Mouse (Mus musculus) limb, embryonic 10.5 days (tissue): Measurements from ENCODE around the gene Il31ra. TPM values are rescaled to one million over a fixed set of nuclear protein-coding genes. Genes with fewer than 3 reads are reported as not detected.

Experiments
- DNase-seq: peaks from one replicate; pipeline ENCODE4 v3.0.0-alpha.2; 2017; ENCODE audit warnings: low spot score
- H3K27ac ChIP-seq: fragments of 300-500 bp; sonication (generic); 2 replicates; pipeline ENCODE4 v1.5.1; 2016; ENCODE audit warnings: mild to moderate bottlenecking
- H3K27me3 ChIP-seq: fragments of 300-500 bp; sonication (generic); 2 replicates; pipeline ENCODE4 v1.6.1; 2016; ENCODE audit warnings: low read depth, mild to moderate bottlenecking; ENCODE audit not compliant: poor library complexity, severe bottlenecking
- H3K36me3 ChIP-seq: fragments of 300-500 bp; sonication (generic); 2 replicates; pipeline ENCODE4 v1.6.1; 2016; ENCODE audit warnings: mild to moderate bottlenecking, moderate library complexity
- H3K4me1 ChIP-seq: fragments of 300-500 bp; sonication (generic); 2 replicates; pipeline ENCODE4 v1.6.1; 2016
- H3K4me3 ChIP-seq: fragments of 300-500 bp; sonication (generic); 2 replicates; pipeline ENCODE4 v1.5.1; 2016; ENCODE audit warnings: mild to moderate bottlenecking, moderate library complexity
- H3K9me3 ChIP-seq: fragments of 300-500 bp; sonication (generic); replicated peaks from 2 replicates; pipeline ENCODE4 v1.6.1; 2016; ENCODE audit warnings: mild to moderate bottlenecking
- WGBS: fragments of 180-500 bp; shearing (Covaris S2); methylation state at CpG from one replicate; pipeline ENCODE4 v1.1.7; 2016; 5-methylcytosine and 5-hydroxymethylcytosine counted together
- polyA plus RNA-seq: library from polyadenylated mRNA; unstranded; fragments of >200 nt; fragmentation: Nextera tagmentation; extraction: Ambion mirVana; gene quantifications from 2 replicates; pipeline ENCODE4 v1.2.1, GENCODE M21; 2016

The Il31ra gene
- polyA plus RNA-seq, 1 experiment from 2014 or later, result 0.14 TPM

DNA sequence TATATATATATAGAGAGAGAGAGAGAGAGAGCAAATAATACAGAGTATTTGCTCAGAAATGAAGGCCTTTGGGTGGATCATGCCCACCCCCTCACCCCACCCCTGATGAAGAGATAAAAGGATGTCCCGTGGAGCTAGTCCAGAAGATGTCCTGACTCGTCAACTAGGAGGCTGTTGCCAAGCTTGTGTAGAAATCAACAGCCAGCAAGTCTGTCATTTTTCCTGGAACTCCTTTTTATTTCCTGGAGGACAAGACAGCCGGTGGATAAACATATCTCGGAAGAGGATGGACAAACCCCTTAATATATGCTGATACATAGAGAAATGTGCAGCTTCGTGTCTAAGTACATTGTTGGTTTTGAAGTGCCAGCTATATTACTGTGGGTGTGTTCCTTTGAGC lies 81.3 kb downstream of the Il31ra start:
- Histone ChIP-seq H3K27ac (no peak overlapping the region), H3K9me3 (peaks cover 1% of the 10 kb centered on the region; the same call in 1 of the 2 replicates), H3K4me1 (no peaks in the 10 kb centered on the region), H3K4me3 (no peak overlapping the region), H3K27me3 (no peaks in the 10 kb centered on the region), H3K36me3 (peaks cover 1% of the 10 kb centered on the region; the same call in 1 of the 2 replicates)
- WGBS, result 91% methylated on average over 5 of the region's 5 CpGs
- no peak for DNase-seq

DNA sequence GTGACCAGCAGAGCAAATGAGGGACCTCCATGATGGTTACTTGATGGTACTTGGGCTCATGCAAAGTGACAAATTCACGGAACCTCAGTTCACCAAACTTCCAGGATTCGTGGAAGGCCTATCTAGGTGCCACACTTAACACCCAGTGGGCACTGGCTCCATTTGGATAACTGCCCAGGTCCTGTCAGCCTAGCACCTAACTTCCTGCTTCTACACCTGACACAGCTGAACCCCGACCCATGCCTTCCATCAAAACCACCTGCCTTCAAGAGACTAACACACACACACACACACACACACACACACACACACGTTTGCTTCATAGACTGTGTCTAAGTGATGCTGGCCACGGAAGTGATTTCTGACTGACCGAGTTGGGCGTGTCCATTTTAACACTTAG lies 82.3 kb downstream of the Il31ra start:
- H3K4me3 ChIP-seq, result no peak overlapping the region
- DNase-seq, result no peak
- H3K27ac ChIP-seq, result no peak overlapping the region
- no peaks in the 10 kb centered on the region for H3K27me3 ChIP-seq
- no peaks in the 10 kb centered on the region for H3K4me1 ChIP-seq
- 95% methylated on average over 7 of the region's 7 CpGs for WGBS
- H3K36me3 ChIP-seq, result peaks cover 9% of the 10 kb centered on the region
- no peaks in the 10 kb centered on the region for H3K9me3 ChIP-seq

DNA sequence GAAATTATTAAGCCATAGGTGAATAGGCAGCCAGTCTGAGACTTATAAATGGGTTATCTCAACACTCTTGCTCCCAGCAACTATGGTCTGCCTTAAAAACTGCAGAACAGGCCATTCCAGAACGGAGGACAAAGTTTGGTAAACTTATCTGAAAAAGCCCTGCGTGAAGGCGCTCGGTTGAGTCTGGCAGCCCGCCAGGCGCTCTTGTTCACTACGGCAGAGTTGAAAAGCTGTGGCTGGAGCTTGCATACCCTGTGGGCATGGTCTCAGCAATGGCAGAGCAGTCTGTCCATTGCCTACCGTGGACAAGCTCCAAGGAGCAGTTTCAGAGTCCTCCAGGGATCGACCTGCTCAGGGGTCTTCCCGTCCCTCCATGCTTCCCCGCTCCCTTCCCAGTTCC lies 82.9 kb downstream of the Il31ra start:
- Histone ChIP-seq H3K4me3 (no peak overlapping the region), H3K9me3 (no peaks in the 10 kb centered on the region), H3K4me1 (no peaks in the 10 kb centered on the region), H3K27ac (no peak overlapping the region), H3K36me3 (peaks cover 11% of the 10 kb centered on the region), H3K27me3 (no peaks in the 10 kb centered on the region)
- WGBS, result 93% methylated on average over 11 of the region's 11 CpGs
- no peak for DNase-seq

DNA sequence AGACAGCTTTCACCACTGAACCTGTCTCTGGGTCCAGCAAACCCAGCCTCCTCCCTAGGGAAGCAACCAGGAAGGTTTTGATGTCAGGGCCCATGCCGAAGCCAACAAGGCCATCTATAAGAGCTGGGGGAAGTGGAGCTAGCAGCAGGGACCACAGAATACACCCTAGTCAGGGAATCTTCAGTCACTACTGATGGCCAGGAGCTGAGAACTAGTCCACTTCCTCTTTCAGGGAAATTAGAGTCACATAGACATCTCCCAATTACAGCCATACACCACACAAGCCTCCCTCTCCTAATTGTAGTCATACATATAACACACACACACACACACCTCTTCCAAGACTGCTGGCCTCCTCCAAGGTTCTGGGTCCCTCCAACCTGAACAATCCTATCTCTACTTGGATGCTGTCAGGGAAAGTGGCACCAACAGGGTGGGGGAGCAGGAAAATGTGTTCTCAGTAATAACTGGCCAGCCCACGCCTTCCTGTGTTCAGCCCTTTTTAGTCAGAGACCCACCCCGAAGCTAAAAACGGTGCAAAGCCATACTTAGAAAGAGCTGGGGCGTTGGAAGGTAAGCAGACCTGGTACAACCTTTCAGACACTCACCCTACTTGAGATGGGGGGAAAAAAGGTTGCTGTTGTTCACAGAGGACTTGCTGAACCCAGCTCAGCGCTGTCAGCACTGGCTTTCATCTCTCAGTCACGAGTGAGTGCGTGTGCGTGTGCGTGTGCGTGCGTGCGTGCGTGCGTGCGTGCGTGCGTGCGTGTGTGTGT lies 83.5 kb downstream of the Il31ra start:
- no peak overlapping the region for H3K27ac ChIP-seq
- H3K9me3 ChIP-seq, result no peaks in the 10 kb centered on the region
- no peak overlapping the region for H3K4me3 ChIP-seq
- DNase-seq, result no peak
- 92% methylated on average over 19 of the region's 19 CpGs for WGBS
- no peaks in the 10 kb centered on the region for H3K4me1 ChIP-seq
- no peaks in the 10 kb centered on the region for H3K27me3 ChIP-seq
- H3K36me3 ChIP-seq, result peaks cover 17% of the 10 kb centered on the region

- no peak overlapping the region for H3K27ac ChIP-seq
- no peaks in the 10 kb centered on the region for H3K9me3 ChIP-seq
- H3K4me3 ChIP-seq, result no peak overlapping the region
- no peaks in the 10 kb centered on the region for H3K27me3 ChIP-seq
- WGBS, result 36% methylated on average over 4 of the region's 4 CpGs
- peak; percentile 72 for DNase-seq
- peaks cover 29% of the 10 kb centered on the region for H3K36me3 ChIP-seq
- H3K4me1 ChIP-seq, result no peaks in the 10 kb centered on the region
These were observed 84.7 kb downstream of the Il31ra start for GRCm38 (mm10) chr13:112509465-112509864.

GRCm38 (mm10) chr13:112508487-112508886 lies 85.7 kb downstream of the Il31ra start:
- Histone ChIP-seq H3K4me3 (no peak overlapping the region), H3K4me1 (no peaks in the 10 kb centered on the region), H3K9me3 (no peaks in the 10 kb centered on the region), H3K27me3 (no peaks in the 10 kb centered on the region), H3K36me3 (peaks cover 38% of the 10 kb centered on the region), H3K27ac (no peak overlapping the region)
- WGBS, result 86% methylated on average over 5 of the region's 5 CpGs
- no peak for DNase-seq

DNA sequence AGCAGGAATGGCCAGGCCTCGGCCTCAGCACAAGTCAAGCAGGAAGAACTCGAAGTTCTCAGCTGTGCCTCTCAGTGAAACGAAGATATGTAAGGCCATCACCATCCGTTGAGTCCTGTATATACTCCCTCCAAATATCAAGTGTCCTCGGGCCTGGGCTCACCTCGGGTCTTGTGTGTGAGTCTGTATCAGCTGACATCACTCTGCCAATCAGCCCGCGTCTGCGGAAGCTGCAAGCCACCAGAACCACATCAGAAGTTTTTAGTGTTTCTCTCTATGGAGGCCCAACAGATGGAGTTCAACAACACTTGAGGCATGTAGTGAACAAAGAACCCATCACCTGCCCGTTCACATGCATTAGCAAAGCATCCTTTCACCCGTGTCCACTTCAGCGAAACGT lies 86.5 kb downstream of the Il31ra start:
- WGBS, result 91% methylated on average over 13 of the region's 13 CpGs
- DNase-seq, result no peak
- Histone ChIP-seq H3K4me1 (no peaks in the 10 kb centered on the region), H3K27me3 (no peaks in the 10 kb centered on the region), H3K4me3 (no peak overlapping the region), H3K27ac (no peak overlapping the region), H3K9me3 (no peaks in the 10 kb centered on the region), H3K36me3 (peaks cover 46% of the 10 kb centered on the region)

DNA sequence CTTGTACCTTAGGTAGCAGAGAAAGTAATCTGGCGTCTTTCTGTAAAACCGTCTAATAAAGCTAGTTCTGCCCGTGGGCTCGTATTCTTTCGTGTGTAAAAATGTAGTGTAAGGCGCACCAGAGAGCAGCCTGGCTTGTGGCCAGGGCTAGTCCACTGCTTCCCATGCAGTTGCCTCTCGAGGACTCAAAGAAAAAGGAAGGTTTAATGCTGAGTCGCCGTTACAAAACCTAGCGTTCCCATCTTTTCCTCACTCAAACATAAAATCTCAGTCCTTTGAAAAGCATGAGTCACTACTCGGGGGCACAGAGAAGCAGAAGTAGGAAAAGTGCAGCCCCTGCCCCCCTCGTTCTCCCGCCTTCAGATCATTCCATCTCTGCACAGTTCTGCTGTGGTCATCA lies 87.4 kb downstream of the Il31ra start:
- no peak for DNase-seq

DNA sequence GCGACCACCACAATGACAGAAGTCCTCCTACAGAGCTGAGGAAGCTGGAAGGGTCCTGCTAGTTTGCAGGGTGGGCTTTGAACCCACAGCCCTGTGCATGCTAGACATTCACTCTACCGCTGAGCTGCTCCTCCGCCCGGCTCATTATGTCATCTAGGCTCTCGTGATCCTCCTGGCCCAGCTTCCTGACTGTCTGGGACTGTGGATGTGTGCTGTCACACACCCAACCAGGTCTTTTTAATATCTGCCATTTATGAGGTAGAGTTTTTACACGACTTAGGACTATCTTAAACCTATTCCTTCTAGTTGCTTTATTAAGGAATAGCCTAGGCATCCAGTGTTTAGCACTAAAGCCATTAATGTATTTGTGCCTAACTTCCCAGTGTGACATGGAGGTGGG lies 88.7 kb downstream of the Il31ra start:
- WGBS, result 91% methylated on average over 6 of the region's 6 CpGs
- DNase-seq, result no peak
- Histone ChIP-seq H3K27me3 (no peaks in the 10 kb centered on the region), H3K4me3 (no peak overlapping the region), H3K4me1 (no peaks in the 10 kb centered on the region), H3K9me3 (no peaks in the 10 kb centered on the region), H3K27ac (no peak overlapping the region), H3K36me3 (peaks cover 63% of the 10 kb centered on the region)

More for the DNA sequence above, 87.4 kb downstream of the Il31ra start:
- Histone ChIP-seq H3K27ac (no peak overlapping the region), H3K9me3 (no peaks in the 10 kb centered on the region), H3K27me3 (no peaks in the 10 kb centered on the region), H3K4me3 (no peak overlapping the region), H3K4me1 (no peaks in the 10 kb centered on the region), H3K36me3 (peaks cover 51% of the 10 kb centered on the region)
- WGBS, result 91% methylated on average over 13 of the region's 13 CpGs

DNA sequence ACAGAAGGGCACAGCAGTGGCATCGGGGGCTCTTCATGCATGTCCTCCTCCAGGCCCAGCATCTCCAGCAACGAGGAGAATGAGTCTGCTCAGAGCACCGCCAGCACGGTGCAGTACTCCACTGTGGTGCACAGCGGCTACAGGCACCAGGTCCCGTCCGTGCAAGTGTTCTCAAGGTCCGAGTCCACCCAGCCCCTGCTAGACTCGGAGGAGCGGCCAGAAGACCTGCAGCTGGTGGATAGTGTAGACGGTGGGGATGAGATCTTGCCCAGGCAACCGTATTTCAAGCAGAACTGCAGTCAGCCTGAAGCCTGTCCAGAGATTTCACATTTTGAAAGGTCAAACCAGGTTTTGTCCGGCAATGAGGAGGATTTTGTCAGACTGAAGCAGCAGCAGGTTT lies 90.3 kb downstream of the Il31ra start:
- Histone ChIP-seq H3K9me3 (no peaks in the 10 kb centered on the region), H3K36me3 (peaks cover 79% of the 10 kb centered on the region), H3K27me3 (no peaks in the 10 kb centered on the region), H3K4me3 (no peak overlapping the region), H3K27ac (no peak overlapping the region), H3K4me1 (no peaks in the 10 kb centered on the region)
- no peak for DNase-seq
- 93% methylated on average over 13 of the region's 13 CpGs for WGBS

DNA sequence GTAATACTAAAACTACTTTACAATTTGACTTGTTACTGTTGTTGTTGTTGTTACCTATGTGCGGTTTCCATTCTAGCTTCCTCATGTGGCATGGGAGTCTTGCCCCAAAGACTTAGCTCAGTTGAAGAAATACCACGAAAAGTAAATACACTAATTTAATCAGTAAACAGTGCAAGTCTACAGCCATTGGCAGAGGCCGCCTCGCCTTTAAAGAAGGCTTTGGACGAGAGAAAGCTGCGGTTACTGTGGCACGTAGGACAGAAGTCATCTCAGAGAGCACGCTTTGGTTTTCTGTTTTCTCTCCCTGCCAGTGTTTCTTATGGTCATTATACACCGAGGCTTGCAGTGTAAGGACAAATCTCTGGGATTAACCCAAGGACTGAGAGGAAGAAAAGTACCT lies 93.7 kb downstream of the Il31ra start:
- peaks cover 94% of the 10 kb centered on the region for H3K36me3 ChIP-seq
- no peaks in the 10 kb centered on the region for H3K9me3 ChIP-seq

DNA sequence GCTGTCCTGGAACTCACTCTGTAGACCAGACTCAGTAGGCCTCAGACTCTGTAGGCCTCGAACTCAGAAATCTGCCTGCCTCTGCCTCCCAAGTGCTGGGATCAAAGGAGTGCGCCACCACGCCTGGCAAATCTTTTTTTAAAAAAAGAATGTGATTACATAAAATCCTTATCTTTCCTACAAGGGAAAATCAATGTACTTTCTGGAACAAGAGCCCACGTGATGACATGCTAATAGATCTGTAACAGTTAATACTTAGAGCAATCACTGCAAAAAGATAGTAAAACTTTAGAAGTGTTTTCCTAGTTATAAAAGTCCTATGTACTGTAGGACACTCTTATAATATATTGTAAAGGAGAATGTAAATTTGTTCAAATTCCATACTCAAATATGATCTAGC lies 94.1 kb downstream of the Il31ra start:
- H3K36me3 ChIP-seq, result peaks cover 94% of the 10 kb centered on the region
- no peaks in the 10 kb centered on the region for H3K9me3 ChIP-seq
- no peak for DNase-seq
- no peaks in the 10 kb centered on the region for H3K4me1 ChIP-seq
- no peak overlapping the region for H3K4me3 ChIP-seq
- H3K27me3 ChIP-seq, result no peaks in the 10 kb centered on the region
- 95% methylated on average over 4 of the region's 4 CpGs for WGBS
- no peak overlapping the region for H3K27ac ChIP-seq

More for the DNA sequence above, 93.7 kb downstream of the Il31ra start:
- no peaks in the 10 kb centered on the region for H3K27me3 ChIP-seq
- no peak overlapping the region for H3K27ac ChIP-seq
- WGBS, result 93% methylated on average over 9 of the region's 9 CpGs
- H3K4me3 ChIP-seq, result no peak overlapping the region
- H3K4me1 ChIP-seq, result no peaks in the 10 kb centered on the region
- no peak for DNase-seq

- DNase-seq, result peak; percentile 15
- H3K4me1 ChIP-seq, result peaks cover 4% of the 10 kb centered on the region
- 94% methylated on average over 12 of the region's 12 CpGs for whole genome bisulfite sequencing
- H3K36me3 ChIP-seq, result peaks cover 85% of the 10 kb centered on the region
- no peak overlapping the region for H3K4me3 ChIP-seq
- H3K27me3 ChIP-seq, result no peaks in the 10 kb centered on the region
- no peak overlapping the region for H3K27ac ChIP-seq
- no peaks in the 10 kb centered on the region for H3K9me3 ChIP-seq
These were observed 99.6 kb downstream of the Il31ra start for GRCm38 (mm10) chr13:112494590-112494989.

- no peak overlapping the region for H3K27ac ChIP-seq
- peak; percentile 2 for DNase-seq
- peaks cover 4% of the 10 kb centered on the region for H3K4me1 ChIP-seq
- peaks cover 69% of the 10 kb centered on the region for H3K36me3 ChIP-seq
- WGBS, result 76% methylated on average over 1 of the region's 1 CpGs
- H3K4me3 ChIP-seq, result no peak overlapping the region
- no peaks in the 10 kb centered on the region for H3K27me3 ChIP-seq
- H3K9me3 ChIP-seq, result no peaks in the 10 kb centered on the region
These were observed 101.9 kb downstream of the Il31ra start for GRCm38 (mm10) chr13:112492285-112492678.
